Mouse (Mus musculus) macrophage (primary cell): ENCODE results near the gene Cdc42ep4. TPM values are rescaled to one million over a fixed set of nuclear protein-coding genes. Genes with fewer than 3 reads are reported as not detected.

Experiments used
- H3K27ac ChIP-seq: fragments of 350-480 bp; formaldehyde crosslinking; 2 replicates; pipeline ENCODE4 v1.9.0; 2021
- H3K36me3 ChIP-seq: fragments of 350-480 bp; formaldehyde crosslinking; 2 replicates; pipeline ENCODE4 v1.9.0; 2021; ENCODE audit errors: inconsistent target
- H3K4me3 ChIP-seq: fragments of 350-480 bp; formaldehyde crosslinking; 2 replicates; pipeline ENCODE4 v1.9.0; 2021; ENCODE audit errors: inconsistent target
- H3K79me2 ChIP-seq: fragments of 350-480 bp; formaldehyde crosslinking; 2 replicates; pipeline ENCODE4 v1.9.0; 2021; ENCODE audit errors: inconsistent target
- WGBS: methylation state at CpG from one replicate; pipeline ENCODE4 v1.1.7; 2026; ENCODE audit warnings: inconsistent platforms; ENCODE audit not compliant: missing documents; 5-methylcytosine and 5-hydroxymethylcytosine counted together
- polyA plus RNA-seq: library from polyadenylated mRNA; stranded (reverse); fragments of 250-400 nt; gene quantifications from 3 replicates; pipeline ENCODE4 v1.2.4, GENCODE M21; 2018; ENCODE audit warnings: inconsistent platforms

Cdc42ep4 gene
- polyA plus RNA-seq, 1 experiment from 2014 or later, result 6.8 TPM

DNA sequence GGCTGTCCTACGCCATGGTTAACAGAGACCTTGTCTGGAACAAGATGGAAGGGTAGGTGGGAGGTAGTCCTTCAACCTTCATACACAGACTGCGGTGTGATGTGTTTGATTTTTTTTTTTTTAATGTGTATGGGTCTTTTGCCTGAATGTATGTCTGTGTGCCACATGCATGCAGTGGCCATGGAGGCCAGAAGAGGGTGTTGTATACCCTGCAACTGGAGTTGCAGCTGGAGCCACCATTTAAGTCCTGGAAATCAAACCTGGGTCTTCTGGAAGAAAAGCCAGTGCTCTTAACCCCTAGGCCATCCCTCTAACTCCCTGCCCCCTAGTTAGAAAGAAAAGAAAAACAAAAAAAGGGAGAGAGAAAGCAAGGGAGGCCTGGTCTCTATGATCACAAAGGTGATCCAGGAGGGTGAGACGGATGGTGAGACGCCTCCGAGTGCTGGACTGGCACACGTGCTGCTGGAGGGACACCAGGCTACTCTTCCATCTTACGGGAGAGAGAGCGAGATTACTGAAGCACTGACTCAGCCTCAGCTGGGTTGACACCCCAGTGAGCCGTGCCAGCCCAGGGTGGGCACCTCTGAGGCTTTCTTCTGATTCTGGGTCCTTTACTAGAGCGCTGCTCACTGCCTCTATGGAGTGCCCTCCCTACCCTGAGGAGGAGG lies 19.6 kb downstream of the Cdc42ep4 start:
- Histone ChIP-seq H3K36me3 (peaks cover 20% of the 10 kb centered on the region; the same call in 1 of the 2 replicates), H3K27ac (peak overlapping the region; percentile 66; the same call in 1 of the 2 replicates), H3K4me3 (no peak overlapping the region), H3K79me2 (peaks cover 86% of the 10 kb centered on the region)
- WGBS, result 88% methylated on average over 10 of the region's 10 CpGs

GRCm38 (mm10) chr11:113730879-113731278 lies 20.8 kb downstream of the Cdc42ep4 start:
- WGBS, result 83% methylated on average over 3 of the region's 3 CpGs
- H3K36me3 ChIP-seq, result peaks cover 27% of the 10 kb centered on the region; the same call in 1 of the 2 replicates
- H3K4me3 ChIP-seq, result no peak overlapping the region
- no peak overlapping the region for H3K27ac ChIP-seq
- H3K79me2 ChIP-seq, result peaks cover 74% of the 10 kb centered on the region

DNA sequence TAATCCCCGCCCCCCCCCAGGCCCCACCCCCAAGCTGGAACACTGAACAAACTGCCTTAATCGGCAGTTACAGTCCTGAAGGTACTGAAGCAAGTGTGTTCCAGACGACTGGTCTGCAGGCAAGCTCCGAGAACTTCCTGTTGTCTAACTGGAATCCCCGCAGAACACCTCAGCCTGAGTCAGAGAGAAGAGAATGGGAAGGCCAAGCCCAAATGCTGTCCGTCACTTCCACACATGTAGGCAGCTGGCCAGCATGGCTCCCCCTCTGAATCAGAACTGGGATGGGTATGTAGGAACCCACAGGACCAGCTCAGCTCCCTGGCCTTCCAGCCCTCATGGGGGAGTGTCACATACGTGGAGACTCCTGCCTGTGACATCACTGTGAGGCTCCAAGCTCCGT lies 21.8 kb downstream of the Cdc42ep4 start:
- Histone ChIP-seq H3K27ac (no peak overlapping the region), H3K4me3 (no peak overlapping the region), H3K36me3 (peaks cover 27% of the 10 kb centered on the region; the same call in 1 of the 2 replicates), H3K79me2 (peaks cover 65% of the 10 kb centered on the region)
- WGBS, result 79% methylated on average over 6 of the region's 8 CpGs

GRCm38 (mm10) chr11:113729239-113729638 lies 22.4 kb downstream of the Cdc42ep4 start:
- peaks cover 27% of the 10 kb centered on the region; the same call in 1 of the 2 replicates for H3K36me3 ChIP-seq
- H3K4me3 ChIP-seq, result no peak overlapping the region
- H3K79me2 ChIP-seq, result peaks cover 58% of the 10 kb centered on the region
- H3K27ac ChIP-seq, result no peak overlapping the region
- WGBS, result 99% methylated on average over 15 of the region's 21 CpGs

GRCm38 (mm10) chr11:113727992-113728391 lies 23.7 kb downstream of the Cdc42ep4 start:
- Histone ChIP-seq H3K27ac (no peak overlapping the region), H3K36me3 (peaks cover 27% of the 10 kb centered on the region; the same call in 1 of the 2 replicates), H3K4me3 (no peak overlapping the region), H3K79me2 (peaks cover 46% of the 10 kb centered on the region)
- 99% methylated on average over 5 of the region's 6 CpGs for WGBS

DNA sequence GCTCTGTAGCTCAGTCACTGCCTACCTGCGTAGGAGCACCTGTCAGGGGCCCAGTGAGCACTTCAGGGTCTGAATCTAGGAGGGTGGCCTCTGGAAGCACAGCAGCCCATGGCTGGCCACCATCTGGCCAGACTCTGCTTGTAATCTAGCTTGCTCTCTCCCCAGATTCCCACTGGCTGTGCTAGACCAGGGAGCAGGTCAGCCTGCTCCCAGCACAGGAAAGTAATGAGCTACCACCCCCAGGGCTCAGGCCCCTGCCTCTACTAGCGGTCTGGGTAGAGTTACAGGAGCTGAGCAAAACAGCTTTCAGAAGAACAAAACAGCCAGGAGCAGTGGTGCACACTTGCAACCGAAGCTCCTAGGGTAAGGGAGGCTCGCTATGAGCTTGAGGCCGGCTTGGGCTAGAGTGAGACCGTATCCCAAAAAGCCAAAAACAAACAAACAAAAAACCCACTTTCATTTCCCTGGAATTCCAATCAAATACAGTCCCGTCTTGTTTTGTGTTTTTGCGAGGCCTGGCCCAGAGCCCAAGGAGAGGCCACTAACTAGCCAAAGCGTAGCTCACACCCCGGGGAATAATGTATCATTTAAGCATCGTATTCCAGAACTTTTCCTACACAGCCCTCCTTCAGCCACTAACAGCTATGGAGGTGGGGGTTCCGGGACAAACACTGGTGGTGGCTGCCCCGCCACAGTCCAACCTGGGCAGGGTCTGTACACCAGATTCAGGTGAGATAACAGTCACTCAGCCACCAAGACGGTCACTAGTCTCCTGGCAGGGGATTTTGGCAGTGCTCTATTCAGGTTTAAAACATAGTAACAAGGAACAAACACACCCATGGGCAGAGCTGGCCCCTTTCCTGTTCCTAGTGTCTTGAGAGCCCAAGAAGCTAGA lies 24.4 kb downstream of the Cdc42ep4 start:
- peaks cover 38% of the 10 kb centered on the region for H3K79me2 ChIP-seq
- H3K27ac ChIP-seq, result no peak overlapping the region
- H3K4me3 ChIP-seq, result no peak overlapping the region
- peaks cover 27% of the 10 kb centered on the region; the same call in 1 of the 2 replicates for H3K36me3 ChIP-seq
- WGBS, result 95% methylated on average over 13 of the region's 14 CpGs

DNA sequence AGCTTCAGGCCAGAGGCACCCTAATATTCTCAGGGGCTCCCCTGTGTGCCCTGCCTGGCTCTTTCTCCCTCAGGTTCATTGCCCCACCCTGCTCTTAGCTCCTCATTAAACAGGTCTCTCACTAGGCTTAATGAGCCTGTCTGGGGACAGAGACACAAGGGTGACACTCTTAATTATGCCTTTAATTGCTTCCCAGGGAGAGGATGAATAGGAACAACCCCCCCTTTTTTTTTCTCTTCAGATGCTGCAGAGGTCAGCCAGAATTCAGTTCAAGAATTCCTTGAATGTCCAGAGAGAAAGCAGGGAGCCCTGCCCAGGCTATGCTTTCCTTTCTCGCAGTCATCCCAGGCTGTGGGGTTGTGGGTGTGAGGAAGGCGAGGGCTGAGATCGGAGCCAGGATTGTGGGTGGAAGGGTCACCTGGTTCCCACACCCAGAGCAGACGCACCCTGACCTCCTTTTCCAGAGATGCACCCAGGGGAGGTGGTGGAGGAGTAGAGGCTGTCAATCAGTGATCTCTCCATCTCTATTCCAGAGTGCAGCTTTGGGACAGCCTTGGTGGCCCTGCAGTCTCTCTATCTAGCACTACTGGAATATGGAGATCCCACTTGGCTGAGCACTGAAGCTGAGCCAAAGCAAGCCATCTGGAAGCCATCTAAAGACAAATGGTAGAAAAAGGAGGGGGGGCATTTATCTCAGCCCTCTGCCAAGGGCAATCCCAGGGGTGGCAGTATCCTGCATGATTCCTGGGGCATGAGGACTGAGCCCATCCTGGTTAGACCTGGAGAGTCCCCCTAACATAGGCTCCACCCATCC lies 26.2 kb downstream of the Cdc42ep4 start:
- H3K36me3 ChIP-seq, result peaks cover 27% of the 10 kb centered on the region; the same call in 1 of the 2 replicates
- no peak overlapping the region for H3K4me3 ChIP-seq
- peaks cover 20% of the 10 kb centered on the region for H3K79me2 ChIP-seq
- H3K27ac ChIP-seq, result no peak overlapping the region
- WGBS, result 96% methylated on average over 4 of the region's 4 CpGs

DNA sequence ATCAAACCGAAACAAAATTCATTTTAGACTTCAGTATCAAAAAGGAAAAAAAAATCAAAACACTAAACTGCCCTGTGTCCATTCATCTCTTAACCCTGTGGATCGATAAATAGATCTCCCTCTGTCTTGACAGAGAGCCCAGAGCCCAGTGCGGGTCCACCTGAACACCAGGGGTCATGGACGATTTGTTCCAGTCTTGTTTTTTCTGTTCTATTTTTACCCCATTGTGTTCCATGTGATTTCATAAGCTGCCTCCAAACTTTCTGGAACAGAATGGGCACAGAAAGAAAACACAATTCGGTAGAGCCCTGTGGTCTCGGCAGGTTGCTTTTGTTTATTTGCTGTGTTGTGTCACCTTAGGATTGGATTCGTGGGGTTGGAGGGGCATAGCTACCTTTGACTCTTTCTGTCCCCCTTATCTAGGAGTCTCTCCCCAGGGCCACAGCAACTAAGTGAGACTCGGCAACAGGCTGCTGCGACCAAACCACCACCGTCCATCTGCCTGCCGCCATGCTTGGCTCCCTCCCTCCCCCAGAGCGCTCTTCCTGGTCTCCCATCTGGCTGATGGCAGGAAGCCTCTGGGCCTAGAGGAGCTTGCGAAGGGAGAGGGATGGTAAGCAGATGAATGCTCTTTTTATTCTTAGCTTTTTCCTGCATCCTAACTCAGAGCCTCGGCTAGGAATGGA lies 29.1 kb downstream of the Cdc42ep4 start:
- Histone ChIP-seq H3K36me3 (peaks cover 11% of the 10 kb centered on the region; the same call in 1 of the 2 replicates), H3K4me3 (no peak overlapping the region), H3K79me2 (no peaks in the 10 kb centered on the region), H3K27ac (no peak overlapping the region)
- WGBS, result 91% methylated on average over 13 of the region's 14 CpGs

GRCm38 (mm10) chr11:113717767-113718424 lies 33.8 kb downstream of the Cdc42ep4 start:
- WGBS, result 93% methylated on average over 16 of the region's 16 CpGs
- no peaks in the 10 kb centered on the region for H3K79me2 ChIP-seq
- H3K36me3 ChIP-seq, result no peaks in the 10 kb centered on the region
- H3K27ac ChIP-seq, result no peak overlapping the region
- no peak overlapping the region for H3K4me3 ChIP-seq

DNA sequence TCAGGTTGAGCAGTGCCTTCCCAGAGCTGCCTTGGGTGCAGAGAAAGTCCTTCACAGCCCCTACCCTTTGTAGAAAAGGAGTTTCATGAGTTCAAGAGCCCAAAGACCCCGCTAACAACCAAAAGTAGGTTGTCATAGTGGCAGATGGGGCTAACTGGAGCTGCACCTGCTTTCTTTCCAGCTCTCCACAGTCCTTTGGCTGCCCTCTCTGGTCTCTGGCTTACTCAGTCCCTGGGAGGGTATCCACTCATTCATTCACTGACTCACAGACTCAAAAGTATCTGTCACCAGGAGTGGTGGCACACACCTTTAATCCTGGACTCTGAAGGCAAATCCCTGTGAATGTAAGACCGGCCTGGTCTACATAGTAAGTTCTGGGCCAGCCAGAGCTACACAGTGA lies 35.5 kb downstream of the Cdc42ep4 start:
- H3K27ac ChIP-seq, result no peak overlapping the region
- WGBS, result 92% methylated on average over 2 of the region's 2 CpGs

DNA sequence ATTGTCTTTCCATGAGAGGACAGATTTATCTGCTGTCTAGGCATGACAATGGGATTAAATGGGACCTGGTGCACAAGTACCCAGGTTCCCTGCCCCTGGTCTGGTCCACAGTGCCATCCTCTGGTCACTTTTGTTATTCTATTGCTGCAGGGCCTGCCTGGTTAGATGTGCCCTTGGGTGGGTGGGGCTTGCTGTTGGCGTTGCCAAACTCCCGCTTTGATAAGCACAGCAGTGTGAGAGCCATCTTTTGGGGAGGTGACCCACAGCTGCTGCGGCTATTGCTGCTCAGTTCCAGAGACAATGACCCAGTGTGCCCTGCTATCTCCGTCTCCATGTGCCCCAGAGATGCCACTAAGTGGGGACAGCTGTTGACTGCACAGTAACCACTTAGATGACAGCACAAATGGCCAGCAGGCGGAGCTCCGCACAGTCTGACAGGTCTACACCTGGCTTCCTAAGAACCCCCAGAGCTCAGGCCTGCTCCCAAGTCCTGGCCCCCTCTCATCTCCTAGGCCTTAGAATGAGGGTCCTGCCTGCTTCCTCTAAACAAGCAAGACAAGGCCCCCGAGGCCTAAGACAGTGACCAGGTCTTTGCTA lies 36.5 kb downstream of the Cdc42ep4 start:
- Histone ChIP-seq H3K79me2 (no peaks in the 10 kb centered on the region), H3K36me3 (no peaks in the 10 kb centered on the region), H3K4me3 (no peak overlapping the region), H3K27ac (no peak overlapping the region)
- WGBS, result 84% methylated on average over 7 of the region's 7 CpGs

More for the DNA sequence above, 35.5 kb downstream of the Cdc42ep4 start:
- Histone ChIP-seq H3K79me2 (no peaks in the 10 kb centered on the region), H3K36me3 (no peaks in the 10 kb centered on the region), H3K4me3 (no peak overlapping the region)

DNA sequence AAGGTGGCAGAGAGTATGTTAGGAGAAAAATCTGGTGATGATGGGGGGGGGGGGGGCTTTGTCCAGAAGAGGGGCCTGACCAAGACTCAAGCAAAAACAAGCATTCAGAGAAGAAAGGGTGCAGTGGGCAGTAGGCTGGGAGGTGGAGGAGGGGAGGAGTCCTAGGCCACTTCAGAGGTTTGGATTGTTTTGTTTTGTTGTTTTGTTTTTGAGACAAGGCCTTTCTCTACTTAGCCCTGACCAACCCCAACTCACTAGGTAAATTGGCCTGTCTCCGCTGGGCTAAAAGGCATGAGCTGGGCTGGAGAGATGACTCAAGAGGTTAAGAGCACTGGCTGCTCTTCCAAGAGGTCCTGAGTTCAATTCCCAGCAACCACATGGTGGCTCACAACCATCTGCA lies 40.6 kb downstream of the Cdc42ep4 start:
- Histone ChIP-seq H3K79me2 (no peaks in the 10 kb centered on the region), H3K4me3 (no peak overlapping the region), H3K36me3 (no peaks in the 10 kb centered on the region), H3K27ac (no peak overlapping the region)
- 100% methylated on average over 1 of the region's 1 CpGs for WGBS

DNA sequence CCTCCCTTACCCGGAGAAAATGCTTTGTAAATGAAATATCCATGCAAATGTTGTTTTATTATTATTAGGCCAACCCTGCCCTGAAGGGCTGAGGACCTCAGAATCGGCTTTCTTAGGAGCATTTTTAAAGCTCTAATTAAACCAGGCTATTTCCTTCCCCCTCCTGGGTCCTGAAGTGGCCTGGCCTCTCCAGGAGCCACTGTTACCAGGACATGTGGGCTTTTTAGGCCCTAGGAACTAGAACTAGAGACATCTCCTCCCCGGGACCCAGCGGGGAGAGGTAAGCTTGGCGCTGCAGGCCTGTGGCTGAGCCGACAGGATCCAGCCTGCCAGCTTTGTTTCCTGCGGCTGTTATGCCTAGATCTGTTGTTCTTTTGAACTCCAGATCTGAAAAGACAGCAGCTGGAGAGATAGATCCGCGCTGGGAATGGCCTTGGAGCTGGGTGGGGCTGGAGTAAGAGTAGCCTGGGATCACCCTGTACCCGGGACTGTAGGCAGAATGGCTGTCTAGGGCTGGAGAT lies 41.4 kb downstream of the Cdc42ep4 start:
- Histone ChIP-seq H3K36me3 (no peaks in the 10 kb centered on the region), H3K79me2 (no peaks in the 10 kb centered on the region), H3K27ac (no peak overlapping the region), H3K4me3 (no peak overlapping the region)
- WGBS, result 47% methylated on average over 10 of the region's 10 CpGs
